Mouse (Mus musculus): Measurements from ENCODE around the gene Hip1. TPM values are rescaled to one million over a fixed set of nuclear protein-coding genes. Genes with fewer than 3 reads are reported as not detected.

Hip1 gene
- total and polyA plus RNA-seq, 2 experiments from 2014 or later: 24.9 to 126 TPM

GRCm38 (mm10) chr5:135471747-135472146 lies 73.2 kb downstream of the Hip1 start:
- DNase-seq (ENCODE audit: low spot score): no peak
- Histone ChIP-seq H3K27me3 (ENCODE audit: insufficient read depth, low read length) (no peaks in the 10 kb centered on the region), H3K27ac (ENCODE audit: low read depth, low read length) (no peak overlapping the region), H3K9ac (replicated peaks; ENCODE audit: low read length, poor library complexity, severe bottlenecking) (no peak overlapping the region), H3K36me3 (ENCODE audit: insufficient read depth, low read length) (peaks cover 6% of the 10 kb centered on the region; the same call in 1 of the 2 replicates), H3K9me3 (ENCODE audit: low read length) (no peaks in the 10 kb centered on the region), H3K4me2 (ENCODE audit: low read depth, low read length, poor library complexity, severe bottlenecking) (no peak overlapping the region), H3K4me1 (ENCODE audit: insufficient read depth, low read length) (no peaks in the 10 kb centered on the region), H3K4me3 (ENCODE audit: low read depth, low read length) (no peak overlapping the region)
- no peak for ATAC-seq (ENCODE audit: low FRiP score)
- 96% methylated on average over 4 of the region's 4 CpGs for WGBS
- no peak for TF ChIP-seq CTCF (IDR thresholded peaks at IDR 0.05)

DNA sequence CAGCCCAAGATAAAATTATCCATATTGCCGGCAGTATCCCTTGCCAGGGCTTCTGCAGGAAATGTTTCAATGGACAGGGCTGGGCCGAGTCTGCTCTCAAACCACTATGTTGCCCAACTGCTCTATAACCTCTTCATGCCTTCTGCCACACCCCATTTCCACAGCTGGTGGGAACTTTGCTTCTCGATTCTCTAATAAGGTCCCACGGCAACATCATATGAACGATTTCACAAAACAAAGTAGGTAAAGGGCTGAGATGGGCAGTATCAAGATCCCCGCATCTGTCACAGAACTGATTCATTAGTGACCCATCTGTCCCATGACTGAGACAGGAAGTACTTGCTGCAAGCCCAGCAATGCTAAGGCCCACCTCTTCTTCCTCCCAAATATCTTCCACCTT lies 76.6 kb downstream of the Hip1 start:
- no peaks in the 10 kb centered on the region for H3K9me3 ChIP-seq (ENCODE audit: low read length)
- TF ChIP-seq CTCF (IDR thresholded peaks at IDR 0.05): no peak
- WGBS: 92% methylated on average over 6 of the region's 6 CpGs

GRCm38 (mm10) chr5:135465833-135466291 lies 79.1 kb downstream of the Hip1 start:
- Histone ChIP-seq H3K4me2 (ENCODE audit: low read depth, low read length, poor library complexity, severe bottlenecking) (no peak overlapping the region), H3K27me3 (ENCODE audit: insufficient read depth, low read length) (no peaks in the 10 kb centered on the region), H3K4me1 (ENCODE audit: insufficient read depth, low read length) (no peaks in the 10 kb centered on the region), H3K9me3 (ENCODE audit: low read length) (no peaks in the 10 kb centered on the region), H3K4me3 (ENCODE audit: low read depth, low read length) (no peak overlapping the region), H3K36me3 (ENCODE audit: insufficient read depth, low read length) (no peaks in the 10 kb centered on the region), H3K9ac (replicated peaks; ENCODE audit: low read length, poor library complexity, severe bottlenecking) (no peak overlapping the region), H3K27ac (ENCODE audit: low read depth, low read length) (peak overlapping the region; percentile 62)
- DNase-seq (ENCODE audit: low spot score) (peak; percentile 66), ATAC-seq (ENCODE audit: low FRiP score) (peak; percentile 56)
- no peak for TF ChIP-seq CTCF (IDR thresholded peaks at IDR 0.05)
- 46% methylated on average over 7 of the region's 7 CpGs for WGBS

More for the DNA sequence above, 76.6 kb downstream of the Hip1 start:
- Histone ChIP-seq H3K27ac (ENCODE audit: low read depth, low read length) (no peak overlapping the region), H3K4me1 (ENCODE audit: insufficient read depth, low read length) (no peaks in the 10 kb centered on the region), H3K4me3 (ENCODE audit: low read depth, low read length) (no peak overlapping the region), H3K4me2 (ENCODE audit: low read depth, low read length, poor library complexity, severe bottlenecking) (no peak overlapping the region), H3K36me3 (ENCODE audit: insufficient read depth, low read length) (no peaks in the 10 kb centered on the region), H3K9ac (replicated peaks; ENCODE audit: low read length, poor library complexity, severe bottlenecking) (no peak overlapping the region), H3K27me3 (ENCODE audit: insufficient read depth, low read length) (no peaks in the 10 kb centered on the region)
- no peak for DNase-seq (ENCODE audit: low spot score)
- no peak for ATAC-seq (ENCODE audit: low FRiP score)

- H3K9ac ChIP-seq (replicated peaks; ENCODE audit: low read length, poor library complexity, severe bottlenecking): no peak overlapping the region
- 88% methylated on average over 8 of the region's 8 CpGs for WGBS
- no peak for TF ChIP-seq CTCF (IDR thresholded peaks at IDR 0.05)
Observed at GRCm38 (mm10) chr5:135463380-135463779, 81.5 kb downstream of the Hip1 start.

DNA sequence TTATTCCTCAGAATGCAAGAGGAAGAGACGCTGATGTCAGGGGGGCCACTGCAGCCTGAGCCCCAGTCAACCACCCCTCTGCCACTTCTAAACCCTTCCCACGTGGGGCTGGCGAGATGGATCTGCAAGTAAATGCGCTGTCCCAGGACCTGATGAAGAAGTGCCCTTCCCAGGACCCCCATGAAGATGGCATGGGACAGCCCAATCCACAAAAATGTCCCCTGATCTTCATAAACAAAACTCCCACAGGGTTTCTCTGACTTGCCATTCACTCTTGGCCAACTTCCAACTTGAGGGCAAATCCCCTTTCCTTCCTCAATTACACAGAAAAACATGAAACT lies 84.1 kb downstream of the Hip1 start:
- Histone ChIP-seq H3K4me2 (ENCODE audit: low read depth, low read length, poor library complexity, severe bottlenecking) (no peak overlapping the region), H3K36me3 (ENCODE audit: insufficient read depth, low read length) (peaks cover 16% of the 10 kb centered on the region), H3K4me3 (ENCODE audit: low read depth, low read length) (no peak overlapping the region), H3K27ac (ENCODE audit: low read depth, low read length) (peak overlapping the region; percentile 26; the same call in 1 of the 2 replicates), H3K27me3 (ENCODE audit: insufficient read depth, low read length) (no peaks in the 10 kb centered on the region), H3K9ac (replicated peaks; ENCODE audit: low read length, poor library complexity, severe bottlenecking) (no peak overlapping the region), H3K9me3 (ENCODE audit: low read length) (no peaks in the 10 kb centered on the region), H3K4me1 (ENCODE audit: insufficient read depth, low read length) (no peaks in the 10 kb centered on the region)
- ATAC-seq (ENCODE audit: low FRiP score) (0 out of 2 replicates have a peak, but pooled peaks have one; percentile 16), DNase-seq (ENCODE audit: low spot score) (no peak)
- 56% methylated on average over 4 of the region's 4 CpGs for WGBS
- TF ChIP-seq CTCF (IDR thresholded peaks at IDR 0.05): no peak

More at GRCm38 (mm10) chr5:135463380-135463779, 81.5 kb downstream of the Hip1 start:
- Histone ChIP-seq H3K27me3 (ENCODE audit: insufficient read depth, low read length) (no peaks in the 10 kb centered on the region), H3K4me3 (ENCODE audit: low read depth, low read length) (no peak overlapping the region), H3K4me1 (ENCODE audit: insufficient read depth, low read length) (no peaks in the 10 kb centered on the region), H3K9me3 (ENCODE audit: low read length) (no peaks in the 10 kb centered on the region), H3K4me2 (ENCODE audit: low read depth, low read length, poor library complexity, severe bottlenecking) (no peak overlapping the region), H3K36me3 (ENCODE audit: insufficient read depth, low read length) (peaks cover 1% of the 10 kb centered on the region; the same call in 1 of the 2 replicates), H3K27ac (ENCODE audit: low read depth, low read length) (no peak overlapping the region)
- no peak for DNase-seq (ENCODE audit: low spot score)
- ATAC-seq (ENCODE audit: low FRiP score): no peak

DNA sequence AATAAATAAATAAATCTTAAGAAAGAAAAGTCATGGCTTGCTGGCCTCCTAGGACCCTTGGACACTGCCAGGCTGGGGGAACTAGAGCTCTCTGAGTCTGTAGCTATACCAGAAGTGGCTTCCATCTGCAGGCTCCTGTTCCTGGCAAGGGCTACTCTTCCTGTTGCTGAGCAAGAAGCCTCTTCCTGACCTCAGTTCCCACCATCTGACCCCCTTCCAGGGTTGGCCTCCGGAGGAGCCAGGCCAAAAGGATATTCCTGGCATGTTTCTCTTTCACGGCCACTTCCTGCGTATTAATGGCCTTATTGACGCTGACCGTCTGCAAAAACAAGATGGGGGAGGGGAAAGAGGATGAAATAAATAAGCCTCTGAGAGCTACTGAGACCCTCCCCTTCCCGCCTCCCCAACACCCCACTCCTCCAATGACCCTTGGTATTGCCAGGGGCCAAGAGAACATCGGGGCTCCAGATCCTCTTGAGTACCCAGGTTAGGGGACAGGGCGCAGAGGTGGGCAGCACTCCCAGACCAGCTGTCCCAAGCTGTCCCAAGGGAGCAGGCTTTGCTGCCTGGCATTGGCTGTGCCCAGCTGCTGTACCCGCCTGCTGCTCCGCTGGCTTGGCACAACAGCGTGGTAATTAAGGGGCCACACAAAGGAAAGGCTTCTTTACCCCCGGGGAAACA lies 84.6 kb downstream of the Hip1 start:
- no peaks in the 10 kb centered on the region for H3K9me3 ChIP-seq (ENCODE audit: low read length)
- no peaks in the 10 kb centered on the region for H3K27me3 ChIP-seq (ENCODE audit: insufficient read depth, low read length)
- DNase-seq (ENCODE audit: low spot score) (peak; percentile 86), ATAC-seq (ENCODE audit: low FRiP score) (0 out of 2 replicates have a peak, but pooled peaks have one; percentile 47)
- no peaks in the 10 kb centered on the region for H3K4me1 ChIP-seq (ENCODE audit: insufficient read depth, low read length)
- H3K27ac ChIP-seq (ENCODE audit: low read depth, low read length): peak overlapping the region; percentile 26; the same call in 1 of the 2 replicates
- no peak overlapping the region for H3K9ac ChIP-seq (replicated peaks; ENCODE audit: low read length, poor library complexity, severe bottlenecking)
- H3K4me3 ChIP-seq (ENCODE audit: low read depth, low read length): no peak overlapping the region
- peaks cover 16% of the 10 kb centered on the region for H3K36me3 ChIP-seq (ENCODE audit: insufficient read depth, low read length)
- 64% methylated on average over 12 of the region's 12 CpGs for WGBS
- TF ChIP-seq CTCF (IDR thresholded peaks at IDR 0.05): no peak
- H3K4me2 ChIP-seq (ENCODE audit: low read depth, low read length, poor library complexity, severe bottlenecking): no peak overlapping the region

Measured in midbrain, postnatal 0 days (tissue).